Mouse (Mus musculus) bone marrow macrophage, adult 2 months (primary cell): ENCODE data around the gene Npb.

ENCODE experiments used
- CTCF ChIP-seq: IDR thresholded peaks from 2 replicates; pipeline ENCODE4 v1.5.1; 2012; ENCODE audit warnings: low read depth, mild to moderate bottlenecking, low read length, moderate library complexity
- POLR2A ChIP-seq: IDR thresholded peaks from 2 replicates; pipeline ENCODE4 v1.6.1; 2012; ENCODE audit warnings: mild to moderate bottlenecking, low read depth, low read length, borderline replicate concordance

GRCm38 (mm10) chr11:120654741-120655140 is 46.5 kb downstream of the Npb start:
- TF ChIP-seq CTCF (no peak), POLR2A (no peak)
